Mouse (Mus musculus) cerebellum, postnatal 25 days (tissue): Measurements from ENCODE around the gene Olfr1406.
"Not testable (repeated sequence)": the region's sequence is repeated elsewhere in the genome, so short reads cannot be mapped to it uniquely, and the experiment has no call there.

Source experiments
- DNase-seq, 2 experiments: peaks; one replicate each; pipeline ENCODE4 v3.0.0; 2021; ENCODE audit warnings: mixed read lengths in 2 of 2

The Olfr1406 gene

GRCm38 (mm10) chr1:173190540-173190939 lies at the start of gene Olfr1406:
Olfr1406 (minus strand) TSS chr1:173190640.
- no peak for DNase-seq

DNA sequence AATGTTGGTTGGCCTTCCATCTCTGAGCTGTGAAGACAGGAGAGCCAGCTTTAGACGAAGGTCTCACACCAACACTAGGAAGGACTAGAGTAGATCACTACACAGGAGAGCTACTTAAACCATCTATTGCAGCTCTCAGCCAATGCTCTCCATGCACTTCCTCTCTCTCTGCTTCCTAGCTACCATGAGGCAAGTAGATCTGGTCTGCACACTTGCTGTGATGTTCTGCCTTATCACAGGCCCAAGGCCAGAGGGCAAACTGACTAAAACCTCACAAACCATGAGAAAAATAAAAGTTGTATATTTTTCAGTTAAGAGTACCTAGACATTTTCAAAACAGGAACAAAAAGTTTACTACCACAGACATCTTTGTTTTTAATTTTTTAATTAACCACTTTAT lies 46.6 kb upstream of the Olfr1406 start:
- not testable (repeated sequence) for DNase-seq

GRCm38 (mm10) chr1:173227081-173227480 lies 36.6 kb upstream of the Olfr1406 start, which contains the start of gene Fcer1a:
Fcer1a (minus strand) TSS chr1:173227214.
- no peak for DNase-seq

DNA sequence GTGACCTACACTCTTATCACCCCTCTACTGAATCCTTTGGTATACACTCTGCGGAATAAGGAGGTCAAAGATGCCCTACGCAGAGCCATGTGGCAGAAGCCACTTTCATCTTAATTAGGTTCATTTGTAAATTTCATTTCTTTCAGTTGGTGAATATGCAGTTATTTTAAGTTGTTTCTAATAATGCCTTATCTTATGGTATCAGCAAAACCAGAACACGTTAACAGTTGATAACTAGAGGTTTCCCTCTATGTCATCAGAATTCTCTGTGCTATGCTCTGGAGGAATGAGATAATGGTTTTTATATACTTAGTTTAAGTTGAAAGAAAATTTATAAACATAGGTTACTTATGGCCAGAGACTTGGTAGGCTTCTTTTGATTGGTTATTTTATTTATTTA lies 26.0 kb upstream of the Olfr1406 start:
- no peak for DNase-seq

DNA sequence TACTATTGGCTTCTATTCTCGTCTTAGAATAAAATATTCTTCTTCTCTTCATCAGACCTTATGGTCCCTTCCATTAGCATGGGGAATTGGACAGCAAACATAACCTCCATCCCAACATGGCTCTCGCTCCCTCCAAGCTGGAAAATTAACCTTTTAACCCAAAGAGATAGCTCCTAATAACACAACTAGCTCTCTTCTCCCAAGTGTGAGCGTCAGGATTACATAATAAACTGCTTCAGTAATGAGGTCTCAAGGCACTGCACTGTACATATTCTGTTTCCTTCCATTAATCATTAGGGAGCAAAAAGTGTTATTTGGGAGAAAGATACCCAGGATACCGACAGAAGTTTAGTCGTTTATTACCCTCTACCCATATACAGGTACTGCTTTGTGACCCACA lies 21.7 kb upstream of the Olfr1406 start, which contains the start of gene Olfr1404:
Gene Olfr1404, plus strand, starts transcription at position 301 of the 400 bp plus-strand sequence.
- no peak for DNase-seq

- DNase-seq, result no peak
Measured at GRCm38 (mm10) chr1:173197508-173197907, 7.1 kb upstream of the Olfr1406 start, which contains the start of gene Olfr218. Olfr218 (plus strand) TSS chr1:173197808.

DNA sequence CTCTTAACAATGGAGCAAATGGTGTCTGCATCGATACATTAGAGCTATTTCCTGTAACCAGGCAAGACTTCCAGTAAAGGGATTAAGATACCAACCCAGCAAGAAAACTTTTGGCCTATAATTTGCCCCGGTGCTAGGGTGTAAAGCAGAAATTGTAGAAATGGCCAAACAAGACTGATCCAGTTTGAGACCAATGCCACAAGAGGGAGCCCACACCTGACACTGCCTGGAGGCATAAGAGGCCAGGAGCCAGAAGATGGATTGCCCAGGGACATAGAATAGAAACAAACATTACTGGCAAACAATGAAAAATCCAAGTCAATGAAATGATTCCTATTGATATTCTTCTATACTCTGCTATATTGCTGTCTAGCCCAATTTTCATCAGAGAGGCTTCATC lies 5.9 kb upstream of the Olfr1406 start:
- DNase-seq, result peak in 1 of 2 experiments; percentile 1

- DNase-seq, result no peak
Measured at GRCm38 (mm10) chr1:173192059-173192458, 1.6 kb upstream of the Olfr1406 start.

- no peak for DNase-seq
Measured at GRCm38 (mm10) chr1:173174154-173174842, 16.1 kb downstream of the Olfr1406 start.

GRCm38 (mm10) chr1:173137274-173137673 lies 53.2 kb downstream of the Olfr1406 start, which contains the start of gene Olfr1408:
Olfr1408 (minus strand) TSS chr1:173137374.
- DNase-seq, result no peak
